Mouse (Mus musculus): ENCODE results near the gene Zfp839.

DNA sequence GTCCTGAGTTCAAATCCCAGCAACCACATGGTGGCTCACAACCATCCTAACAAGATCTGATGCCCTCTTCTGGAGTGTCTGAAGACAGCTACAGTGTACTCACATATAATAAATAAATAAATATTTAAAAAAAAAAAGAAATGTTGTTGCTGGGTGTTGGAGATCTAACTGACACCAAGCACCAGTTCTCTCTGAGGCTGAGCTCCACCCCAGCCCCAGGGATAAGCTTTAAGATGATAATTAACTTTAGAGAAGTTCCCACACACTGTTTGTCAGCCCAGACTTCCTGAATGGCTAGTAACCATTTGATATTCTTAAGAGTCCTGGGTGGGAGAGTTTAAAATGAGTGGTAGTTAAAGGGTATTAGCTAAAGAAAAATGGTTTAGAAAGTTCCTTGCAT, 10.2 kb downstream of the Zfp839 start:
- no peak for TF ChIP-seq POLR2A (IDR thresholded peaks at IDR 0.05; ENCODE audit: borderline replicate concordance, low read depth, low read length)
- no peak for TF ChIP-seq CTCF (IDR thresholded peaks at IDR 0.05; ENCODE audit: low read depth, low read length)
